Mouse (Mus musculus): ENCODE measurements around the gene Tuba1a.
"Not testable (repeated sequence)": the region's sequence is repeated elsewhere in the genome, so short reads cannot be mapped to it uniquely, and the experiment has no call there.

The Tuba1a gene

GRCm38 (mm10) chr15:98930017-98930734 is 23.3 kb downstream of the Tuba1a start:
- ATAC-seq (ENCODE audit: insufficient number of reproducible peaks, low FRiP score, low TSS enrichment): no peak

GRCm38 (mm10) chr15:98928598-98929240 is 24.8 kb downstream of the Tuba1a start:
- peak; percentile 65; the same call in 1 of the 2 replicates for ATAC-seq (ENCODE audit: insufficient number of reproducible peaks, low FRiP score, low TSS enrichment)

- no peak for ATAC-seq (ENCODE audit: insufficient number of reproducible peaks, low FRiP score, low TSS enrichment)
These were observed 25.9 kb downstream of the Tuba1a start for GRCm38 (mm10) chr15:98927566-98927965.

GRCm38 (mm10) chr15:98924682-98925081 is 28.8 kb downstream of the Tuba1a start:
- no peak for ATAC-seq (ENCODE audit: insufficient number of reproducible peaks, low FRiP score, low TSS enrichment)

- no peak for ATAC-seq (ENCODE audit: insufficient number of reproducible peaks, low FRiP score, low TSS enrichment)
These were observed 30.4 kb downstream of the Tuba1a start for GRCm38 (mm10) chr15:98923031-98923537.

- no peak for ATAC-seq (ENCODE audit: insufficient number of reproducible peaks, low FRiP score, low TSS enrichment)
These were observed 30.9 kb downstream of the Tuba1a start for GRCm38 (mm10) chr15:98922581-98922980.

GRCm38 (mm10) chr15:98921510-98921909 is 32.0 kb downstream of the Tuba1a start:
- ATAC-seq (ENCODE audit: insufficient number of reproducible peaks, low FRiP score, low TSS enrichment): no peak

GRCm38 (mm10) chr15:98918499-98918895 is 35.0 kb downstream of the Tuba1a start:
- not testable (repeated sequence) for ATAC-seq (ENCODE audit: insufficient number of reproducible peaks, low FRiP score, low TSS enrichment)

GRCm38 (mm10) chr15:98917538-98918498 is 35.7 kb downstream of the Tuba1a start, which contains the start of gene Lmbr1l:
Lmbr1l (minus strand) TSS chr15:98918231.
- peak; percentile 99 for ATAC-seq (ENCODE audit: insufficient number of reproducible peaks, low FRiP score, low TSS enrichment)

- no peak for ATAC-seq (ENCODE audit: insufficient number of reproducible peaks, low FRiP score, low TSS enrichment)
These were observed 36.4 kb downstream of the Tuba1a start for GRCm38 (mm10) chr15:98917091-98917490.

- no peak for ATAC-seq (ENCODE audit: insufficient number of reproducible peaks, low FRiP score, low TSS enrichment)
These were observed 37.5 kb downstream of the Tuba1a start for GRCm38 (mm10) chr15:98916016-98916415.

- no peak for ATAC-seq (ENCODE audit: insufficient number of reproducible peaks, low FRiP score, low TSS enrichment)
These were observed 38.6 kb downstream of the Tuba1a start for GRCm38 (mm10) chr15:98914903-98915302.

GRCm38 (mm10) chr15:98904692-98905091 is 48.8 kb downstream of the Tuba1a start:
- no peak for ATAC-seq (ENCODE audit: insufficient number of reproducible peaks, low FRiP score, low TSS enrichment)

- no peak for ATAC-seq (ENCODE audit: insufficient number of reproducible peaks, low FRiP score, low TSS enrichment)
These were observed 50.9 kb downstream of the Tuba1a start for GRCm38 (mm10) chr15:98902600-98902999.

GRCm38 (mm10) chr15:98901530-98901929 is 52.0 kb downstream of the Tuba1a start:
- no peak for ATAC-seq (ENCODE audit: insufficient number of reproducible peaks, low FRiP score, low TSS enrichment)

Data from cerebellum, adult (tissue).